Mouse (Mus musculus): ENCODE results near the gene Mark4. TPM values are rescaled to one million over a fixed set of nuclear protein-coding genes. Genes with fewer than 3 reads are reported as not detected.

Gene Mark4
- 7.1 and 10.7 TPM in 2 replicates for polyA plus RNA-seq (2012; rRNA removed)

GRCm38 (mm10) chr7:19458591-19459111 is at the start of gene Mark4:
Gene Mark4 (minus strand): TSS chr7:19458821.
- peak; percentile 29 for DNase-seq (ENCODE audit: low read depth, low spot score)
- 1% methylated on average over 38 of the region's 42 CpGs for WGBS

GRCm38 (mm10) chr7:19507612-19507981 is 49.0 kb upstream of the Mark4 start:
- WGBS, result 5% methylated on average over 18 of the region's 18 CpGs
- no peak for DNase-seq (ENCODE audit: low read depth, low spot score)

DNA sequence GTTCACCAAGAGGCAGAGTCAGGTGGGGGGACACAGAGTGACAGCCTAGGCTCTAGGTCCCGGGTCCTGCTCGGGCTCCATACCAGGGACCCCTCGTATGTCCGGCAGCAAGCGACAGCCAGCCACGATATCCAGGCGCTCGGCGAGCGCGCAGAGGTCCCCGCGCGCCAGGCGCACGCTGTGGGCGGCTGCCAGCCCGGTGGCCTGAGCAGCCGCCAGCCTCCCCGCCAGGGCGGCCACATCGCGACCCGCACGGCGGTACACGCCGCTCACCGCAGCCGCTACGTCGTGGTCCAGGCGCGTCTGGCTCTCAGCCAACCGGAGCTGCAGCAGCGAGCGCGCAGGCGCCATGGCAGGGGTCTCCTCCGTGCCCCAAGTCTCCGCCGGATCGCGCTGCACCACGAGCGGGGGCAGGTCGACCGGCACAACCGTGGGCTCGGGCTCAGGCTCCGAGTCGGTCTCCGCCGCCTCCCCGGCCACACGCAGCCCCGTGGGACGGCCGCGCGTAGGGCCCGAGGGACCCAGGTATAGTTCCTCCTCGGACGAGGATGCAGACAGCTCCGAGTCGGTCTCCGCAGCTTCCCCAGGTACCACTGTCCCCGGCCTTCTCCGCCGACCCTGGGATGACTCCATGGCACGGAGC is 48.5 kb upstream of the Mark4 start:
- WGBS, result 18% methylated on average over 71 of the region's 71 CpGs
- DNase-seq (ENCODE audit: low read depth, low spot score), result no peak

- DNase-seq (ENCODE audit: low read depth, low spot score), result no peak
- WGBS, result 63% methylated on average over 6 of the region's 6 CpGs
Observed at GRCm38 (mm10) chr7:19506326-19506725, 47.7 kb upstream of the Mark4 start.

- DNase-seq (ENCODE audit: low read depth, low spot score), result peak; percentile 57
- WGBS, result 21% methylated on average over 5 of the region's 5 CpGs
Observed at GRCm38 (mm10) chr7:19503481-19504068, 45.0 kb upstream of the Mark4 start.

GRCm38 (mm10) chr7:19501658-19502057 is 43.0 kb upstream of the Mark4 start:
- 69% methylated on average over 4 of the region's 4 CpGs for WGBS
- no peak for DNase-seq (ENCODE audit: low read depth, low spot score)

GRCm38 (mm10) chr7:19500420-19501363 is 42.1 kb upstream of the Mark4 start:
- DNase-seq (ENCODE audit: low read depth, low spot score), result no peak
- WGBS, result 62% methylated on average over 12 of the region's 12 CpGs

GRCm38 (mm10) chr7:19498326-19498725 is 39.7 kb upstream of the Mark4 start:
- no peak for DNase-seq (ENCODE audit: low read depth, low spot score)
- WGBS, result 64% methylated on average over 4 of the region's 4 CpGs

DNA sequence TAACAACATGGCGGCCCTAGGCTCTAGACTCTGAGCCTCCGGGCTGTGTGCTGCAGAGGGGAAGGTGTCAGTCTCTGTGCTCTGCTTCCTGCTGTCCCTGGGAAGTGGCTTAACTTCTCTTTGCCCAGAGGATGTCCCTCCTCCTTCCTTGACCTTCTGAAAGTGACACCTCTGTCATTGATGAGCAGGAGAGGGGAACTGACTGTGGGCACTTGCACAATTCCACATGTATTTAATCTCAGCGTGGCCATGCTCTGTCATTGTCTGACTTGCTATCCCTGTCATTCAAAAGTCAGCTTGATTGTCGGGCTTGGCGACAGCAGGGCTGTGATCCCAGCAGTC is 37.6 kb upstream of the Mark4 start:
- no peak for DNase-seq (ENCODE audit: low read depth, low spot score)
- WGBS, result 70% methylated on average over 5 of the region's 5 CpGs

DNA sequence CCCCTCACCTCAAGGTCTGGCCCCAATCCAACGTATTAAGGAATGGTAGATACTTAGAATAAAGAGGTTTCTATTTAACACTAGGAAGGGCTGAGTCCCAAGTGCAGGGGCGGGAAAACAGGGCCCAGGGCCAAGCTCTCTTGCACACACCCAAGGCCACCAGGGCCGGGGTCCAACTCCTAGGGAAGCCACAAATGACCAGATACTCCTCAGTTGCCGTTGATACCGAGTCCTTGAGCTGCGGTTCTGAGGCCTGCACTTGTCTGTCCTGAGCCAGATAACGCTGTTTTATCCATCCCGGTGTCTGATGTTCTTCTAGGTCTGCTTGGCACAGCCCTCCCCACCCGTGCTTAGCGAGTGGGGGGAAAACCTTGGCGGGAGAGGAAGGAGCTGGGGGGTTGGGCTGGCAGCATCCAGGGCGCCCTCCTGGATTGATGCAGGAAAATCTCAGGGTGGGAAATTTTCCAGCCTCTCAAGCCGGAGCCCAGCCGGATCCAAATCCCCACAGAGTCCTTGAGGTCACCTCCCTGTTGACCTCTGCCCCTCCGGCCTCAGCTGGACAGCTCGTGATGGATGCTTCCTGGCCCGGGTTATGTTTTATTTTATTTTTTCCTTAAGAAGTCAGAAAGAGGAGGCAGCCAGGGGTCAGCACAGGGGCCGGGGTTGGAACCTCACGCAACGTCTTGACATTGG is 37.0 kb upstream of the Mark4 start:
- 56% methylated on average over 20 of the region's 20 CpGs for WGBS
- no peak for DNase-seq (ENCODE audit: low read depth, low spot score)

- no peak for DNase-seq (ENCODE audit: low read depth, low spot score)
- 74% methylated on average over 25 of the region's 25 CpGs for WGBS
Observed at GRCm38 (mm10) chr7:19494751-19495474, 36.3 kb upstream of the Mark4 start.

GRCm38 (mm10) chr7:19491731-19492130 is 33.1 kb upstream of the Mark4 start:
- WGBS, result 3% methylated on average over 26 of the region's 26 CpGs
- no peak for DNase-seq (ENCODE audit: low read depth, low spot score)

- WGBS, result 15% methylated on average over 31 of the region's 31 CpGs
- DNase-seq (ENCODE audit: low read depth, low spot score), result no peak
Observed at GRCm38 (mm10) chr7:19489525-19489924, 30.9 kb upstream of the Mark4 start.

- 82% methylated on average over 7 of the region's 7 CpGs for WGBS
- no peak for DNase-seq (ENCODE audit: low read depth, low spot score)
Observed at GRCm38 (mm10) chr7:19486549-19486948, 27.9 kb upstream of the Mark4 start.

DNA sequence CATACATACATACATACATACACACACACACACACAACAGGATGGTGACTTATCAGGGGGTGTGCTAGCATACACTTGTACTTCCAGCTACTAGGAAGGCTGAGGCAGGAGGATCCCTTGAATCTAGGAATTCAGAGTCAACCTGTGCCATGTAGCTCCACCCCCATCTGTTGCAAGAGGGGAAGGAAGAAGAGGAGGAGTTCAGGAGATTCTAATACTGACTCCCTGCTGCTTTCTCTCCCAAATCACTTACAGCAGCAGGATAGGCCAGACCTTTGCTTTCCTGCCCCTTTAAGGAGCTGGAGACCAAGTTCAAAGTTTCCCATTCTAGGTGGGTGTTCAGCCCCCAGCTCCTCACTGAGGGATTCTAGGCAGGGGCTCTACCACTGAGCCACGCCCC is 26.9 kb upstream of the Mark4 start:
- 71% methylated on average over 1 of the region's 1 CpGs for WGBS

DNA sequence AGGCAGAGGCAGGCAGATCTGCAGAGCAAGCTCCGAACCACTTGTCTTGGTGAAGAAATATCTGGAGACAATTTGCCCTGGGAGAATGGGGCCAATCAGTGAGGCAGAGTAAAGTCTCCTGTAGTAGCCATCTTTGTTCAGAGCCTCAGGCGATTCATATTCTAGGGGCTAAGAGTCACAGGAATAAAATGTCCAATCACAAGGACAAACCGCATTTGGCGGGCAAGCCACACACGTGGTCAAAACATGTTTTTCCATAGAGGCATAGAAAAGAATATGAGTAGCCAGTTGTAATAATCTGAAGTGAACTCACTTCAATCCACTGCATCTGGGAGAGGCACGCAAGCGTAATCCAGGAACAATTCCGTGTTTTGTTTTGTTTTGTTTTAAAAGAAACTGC is 24.7 kb upstream of the Mark4 start:
- WGBS, result 81% methylated on average over 8 of the region's 8 CpGs
- no peak for DNase-seq (ENCODE audit: low read depth, low spot score)

More for the DNA sequence above, 26.9 kb upstream of the Mark4 start:
- no peak for DNase-seq (ENCODE audit: low read depth, low spot score)

GRCm38 (mm10) chr7:19477624-19478384 is 19.2 kb upstream of the Mark4 start:
- 36% methylated on average over 14 of the region's 14 CpGs for WGBS
- DNase-seq (ENCODE audit: low read depth, low spot score), result no peak

DNA sequence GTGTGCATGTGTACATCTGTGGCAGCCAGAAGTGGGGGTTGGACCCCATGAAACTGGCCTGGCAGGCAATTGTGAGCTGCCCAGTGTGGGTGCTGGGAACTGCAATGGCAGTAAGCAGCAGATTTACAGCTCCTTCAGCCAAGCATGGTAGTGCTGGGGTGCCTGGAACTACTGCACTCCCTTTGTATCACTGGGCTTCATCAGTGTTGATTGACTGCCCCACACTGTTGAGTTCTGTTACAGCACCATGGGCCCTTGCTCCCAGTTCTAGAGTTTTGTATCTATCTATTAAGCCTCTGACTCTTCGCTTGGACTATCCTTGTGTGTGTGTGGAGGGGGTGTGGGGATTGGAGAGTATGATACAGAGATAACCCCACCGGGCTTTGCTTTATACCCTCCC is 18.5 kb upstream of the Mark4 start:
- 44% methylated on average over 2 of the region's 2 CpGs for whole genome bisulfite sequencing

More for the DNA sequence above, 18.5 kb upstream of the Mark4 start:
- DNase-seq (ENCODE audit: low read depth, low spot score), result no peak
